Mouse (Mus musculus) bone marrow, adult 2 months (tissue): ENCODE data around the gene Sema6b.

Source experiments
- CTCF ChIP-seq: fragments of 200-500 bp; IDR thresholded peaks from 2 replicates; pipeline ENCODE4 v1.5.1; 2011; ENCODE audit warnings: low read length, control low read depth; ENCODE audit not compliant: control insufficient read depth, insufficient read depth
- POLR2A ChIP-seq: fragments of 200-500 bp; IDR thresholded peaks from 2 replicates; pipeline ENCODE4 v1.6.1; 2011; ENCODE audit warnings: low read depth, mild to moderate bottlenecking, control low read depth, low read length, borderline replicate concordance; ENCODE audit not compliant: control insufficient read depth

DNA sequence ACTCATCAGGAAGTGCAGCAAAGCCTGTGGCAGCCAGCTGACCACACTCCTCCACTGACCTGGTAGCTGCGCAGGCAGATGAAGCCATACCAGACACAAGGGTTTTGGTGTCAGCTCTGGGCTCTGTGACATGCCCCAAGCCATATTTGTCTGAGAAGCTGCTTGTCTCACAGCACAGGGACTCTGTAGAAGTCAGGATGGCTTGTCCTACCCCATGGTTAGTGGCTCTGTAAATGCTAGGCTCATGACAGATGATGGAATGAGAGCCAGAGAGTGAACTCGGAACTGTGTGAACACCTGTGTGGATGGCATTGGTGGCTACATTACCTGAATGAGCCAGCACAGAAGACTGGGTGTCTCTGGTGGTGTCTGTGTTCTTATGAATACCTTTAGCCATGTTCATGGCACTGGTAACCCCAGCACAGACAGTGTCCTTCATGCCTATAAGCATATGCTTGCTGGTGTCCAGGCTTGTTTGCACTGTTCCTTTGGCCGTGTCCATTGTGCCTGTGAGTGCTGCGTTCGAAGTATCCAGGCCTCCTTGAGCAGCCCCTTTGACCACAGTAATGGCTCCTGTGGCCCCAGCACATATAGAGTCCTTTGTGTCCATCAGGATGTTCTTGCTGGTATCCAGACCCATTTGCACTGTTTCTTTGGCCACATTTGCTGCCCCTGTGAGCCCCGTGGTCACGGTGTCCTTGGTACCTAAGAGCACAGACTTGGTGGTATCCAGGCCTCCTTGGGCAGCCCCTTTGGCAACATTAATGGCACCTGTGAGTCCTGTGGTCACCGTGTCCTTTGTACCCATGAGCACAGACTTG is 36.5 kb downstream of the Sema6b start:
- no peak for TF ChIP-seq CTCF
- no peak for TF ChIP-seq POLR2A
